Mouse (Mus musculus): ENCODE data around the gene Tppp3.

DNA sequence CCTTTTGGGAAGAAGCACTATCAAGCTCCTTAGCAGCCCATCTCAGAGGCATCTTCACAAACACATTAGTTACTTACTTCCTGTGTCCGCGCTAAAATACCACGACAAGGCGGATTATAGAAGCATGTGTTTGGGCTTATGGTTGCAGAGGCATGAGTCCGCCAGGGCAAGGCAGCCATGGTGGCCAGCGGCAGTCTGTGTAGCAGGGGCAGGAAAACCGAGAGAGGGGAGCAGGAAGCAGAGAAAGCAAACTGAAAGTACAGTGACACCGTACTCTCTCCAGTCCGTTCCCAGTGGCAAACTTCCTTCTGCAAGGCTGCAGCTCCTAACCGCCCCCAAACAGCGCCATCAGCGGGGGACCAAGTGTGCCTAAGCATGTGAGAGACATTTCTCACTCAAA, 28.5 kb upstream of the Tppp3 start:
- TF ChIP-seq ZC3H11A (IDR thresholded peaks at IDR 0.05; ENCODE audit: borderline replicate concordance, low read depth, low read length), result no peak
- no peak for TF ChIP-seq MAFK (IDR thresholded peaks at IDR 0.05; ENCODE audit: insufficient read depth, low read depth, low read length)

All from ES-E14 (cell line).